Mouse (Mus musculus) liver, embryonic 14.5 days (tissue): Measurements from ENCODE around the gene Inhbe. TPM values are rescaled to one million over a fixed set of nuclear protein-coding genes. Genes with fewer than 3 reads are reported as not detected.

ENCODE experiments used
- ATAC-seq: fragments of 200-750 bp; cut with Nextera tagmentation; 2 replicates; pipeline ENCODE4 v1.8.0; 2017; ENCODE audit warnings: moderate number of reproducible peaks, mild to moderate bottlenecking, moderate library complexity; ENCODE audit not compliant: insufficient read depth
- DNase-seq, 3 experiments: peaks; one replicate each; pipeline ENCODE4 v3.0.0-alpha.2; 2012 to 2013; ENCODE audit warnings: low read depth in 3 of 3, low spot score in 3 of 3
- H3K27ac ChIP-seq: fragments of 300-500 bp; sonication (generic); 2 replicates; pipeline ENCODE4 v1.5.1; 2014; ENCODE audit warnings: moderate library complexity, mild to moderate bottlenecking, control low read depth, inconsistent platforms
- H3K27me3 ChIP-seq: fragments of 300-500 bp; sonication (generic); 2 replicates; pipeline ENCODE4 v1.6.1; 2014; ENCODE audit warnings: mild to moderate bottlenecking, low read length, moderate library complexity; ENCODE audit not compliant: control insufficient read depth, insufficient read depth
- H3K36me3 ChIP-seq: fragments of 300-500 bp; sonication (generic); replicated peaks from 2 replicates; pipeline ENCODE4 v1.6.1; 2014; ENCODE audit warnings: low read depth; ENCODE audit not compliant: control insufficient read depth, insufficient read depth
- H3K4me1 ChIP-seq, 2 experiments: fragments of 200-500 bp in 1 of 2; fragments of 300-500 bp in 1 of 2; sonication (generic) in 1 of 2; replicated peaks; 2 replicates each; pipeline ENCODE4 v1.6.1; 2012 to 2014; ENCODE audit warnings: antibody characterized with exemption in 1 of 2, inconsistent platforms in 1 of 2, low read length in 1 of 2; ENCODE audit not compliant: control insufficient read depth in 2 of 2, insufficient read depth in 2 of 2
- H3K4me2 ChIP-seq: fragments of 300-500 bp; sonication (generic); 2 replicates; pipeline ENCODE4 v1.6.1; 2014; ENCODE audit warnings: low read depth, mild to moderate bottlenecking, control low read depth, moderate library complexity
- H3K4me3 ChIP-seq, 2 experiments: fragments of 200-500 bp in 1 of 2; fragments of 300-500 bp in 1 of 2; sonication (generic) in 1 of 2; 2 replicates each; pipeline ENCODE4 v1.5.1; 2012 to 2014; ENCODE audit warnings: low read depth in 2 of 2, low read length in 2 of 2, mild to moderate bottlenecking in 2 of 2, control low read depth in 1 of 2, inconsistent platforms in 1 of 2, moderate library complexity in 1 of 2; ENCODE audit not compliant: insufficient read depth in 1 of 2
- H3K9ac ChIP-seq: fragments of 300-500 bp; sonication (generic); replicated peaks from 2 replicates; pipeline ENCODE4 v1.6.1; 2014; ENCODE audit warnings: mild to moderate bottlenecking, control low read depth, moderate library complexity
- H3K9me3 ChIP-seq: fragments of 300-500 bp; sonication (generic); 2 replicates; pipeline ENCODE4 v1.6.1; 2016; ENCODE audit warnings: low read length, mixed read lengths; ENCODE audit not compliant: control insufficient read depth
- CTCF ChIP-seq: IDR thresholded peaks from 2 replicates; pipeline ENCODE4 v1.5.1; 2016; ENCODE audit warnings: antibody characterized with exemption, low read depth, control low read depth
- EP300 ChIP-seq: IDR thresholded peaks from 2 replicates; pipeline ENCODE4 v1.6.1; 2016; ENCODE audit warnings: antibody characterized with exemption, low read depth
- WGBS: fragments of 180-500 bp; shearing (Covaris S2); extraction: QIAGEN DNeasy Blood & Tissue Kit; methylation state at CpG from one replicate; pipeline ENCODE4 v1.1.7; 2014; ENCODE audit not compliant: insufficient replicate concordance; 5-methylcytosine and 5-hydroxymethylcytosine counted together
- polyA plus RNA-seq, 2 experiments: library from polyadenylated mRNA; depleted of rRNA in 1 of 2; stranded (reverse) in 1 of 2; unstranded in 1 of 2; fragments of >200 nt; fragmentation: Nextera tagmentation in 1 of 2; extraction: Ambion mirVana in 1 of 2; gene quantifications; 2 replicates each; pipeline versions ENCODE4 v1.2.1 to v1.2.3; 2012 to 2014

Inhbe gene
- polyA plus RNA-seq, 2 experiments = 0.38 to 0.59 TPM

DNA sequence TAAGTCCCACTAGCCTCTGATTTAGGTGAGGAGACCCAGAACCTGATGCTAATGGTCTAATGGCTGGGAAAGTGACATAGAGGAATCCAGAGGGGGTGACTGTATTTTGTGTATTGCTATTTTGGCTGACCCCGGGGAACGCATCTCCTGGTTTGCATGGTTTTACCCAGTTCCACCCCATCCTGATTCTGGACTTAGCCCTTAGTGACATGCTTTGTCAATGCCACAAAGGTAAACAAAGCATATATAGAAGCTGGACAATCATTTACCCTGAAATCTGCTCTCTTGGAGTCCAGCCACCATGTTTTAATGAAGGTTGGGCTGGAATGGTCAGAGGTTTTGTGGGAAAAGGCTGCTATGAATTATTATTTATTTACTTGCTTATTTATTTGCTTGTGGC lies 14.1 kb upstream of the Inhbe start:
- Histone ChIP-seq H3K4me3 (no peak overlapping the region), H3K9me3 (no peaks in the 10 kb centered on the region), H3K36me3 (no peaks in the 10 kb centered on the region), H3K27ac (no peak overlapping the region), H3K4me1 (peaks cover 0 to 12% of the 10 kb centered on the region in 2 experiments; a peak in 2 of 4 replicates), H3K27me3 (no peaks in the 10 kb centered on the region), H3K4me2 (peak overlapping the region; percentile 20; the same call in 1 of the 2 replicates), H3K9ac (no peak overlapping the region)
- DNase-seq = no peak
- no peak for TF ChIP-seq CTCF
- no peak for TF ChIP-seq EP300
- 80% methylated on average over 2 of the region's 2 CpGs for WGBS
- ATAC-seq = peak; percentile 57

DNA sequence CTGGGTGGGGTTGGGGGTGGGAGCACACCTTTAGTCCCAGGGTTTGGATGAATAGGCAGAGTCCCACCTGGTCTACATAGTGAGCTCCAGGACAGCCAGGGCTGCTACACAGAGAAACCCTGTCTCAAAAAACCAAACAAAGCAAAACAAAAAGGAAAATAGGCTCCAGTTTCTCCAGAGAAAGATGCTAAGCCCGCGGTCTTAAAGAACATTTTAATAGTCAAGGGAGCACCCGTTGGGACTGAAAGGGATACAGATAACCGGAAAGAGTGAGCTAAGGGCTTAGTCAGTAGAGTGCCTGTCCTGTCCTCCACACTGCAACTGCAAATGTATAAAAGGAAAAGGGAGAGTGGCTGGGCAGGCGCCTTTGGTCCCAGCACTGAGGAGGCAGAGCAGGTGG lies 12.9 kb upstream of the Inhbe start:
- Histone ChIP-seq H3K4me2 (no peak overlapping the region), H3K9me3 (no peaks in the 10 kb centered on the region), H3K9ac (no peak overlapping the region), H3K27me3 (no peaks in the 10 kb centered on the region), H3K4me1 (peaks cover 0 to 12% of the 10 kb centered on the region in 2 experiments; a peak in 2 of 4 replicates), H3K4me3 (no peak overlapping the region), H3K27ac (no peak overlapping the region), H3K36me3 (no peaks in the 10 kb centered on the region)
- no peak for DNase-seq
- TF ChIP-seq EP300 = no peak
- TF ChIP-seq CTCF = no peak
- no peak for ATAC-seq
- WGBS = 69% methylated on average over 5 of the region's 5 CpGs

DNA sequence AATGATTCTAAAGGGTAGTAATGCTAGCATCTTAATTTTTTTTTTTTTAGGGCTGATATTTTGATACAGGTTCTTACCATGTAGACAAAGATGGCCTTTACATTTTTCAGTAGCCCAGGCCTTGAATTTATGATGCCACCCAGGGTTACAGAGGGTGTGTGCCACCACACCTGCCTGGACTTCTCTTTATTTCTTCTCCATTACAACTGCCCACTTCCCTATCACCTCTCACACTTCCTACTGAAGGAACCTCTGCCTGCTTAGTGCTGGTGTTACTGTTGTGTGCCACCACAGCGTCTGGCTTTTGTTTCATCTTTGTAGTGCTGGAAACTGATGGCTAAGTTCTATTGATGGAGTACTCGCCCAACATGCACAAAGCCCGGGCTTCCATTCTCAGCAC lies 6.5 kb upstream of the Inhbe start:
- H3K9ac ChIP-seq = no peak overlapping the region
- TF ChIP-seq CTCF (no peak), EP300 (no peak)
- ATAC-seq = no peak

GRCm38 (mm10) chr10:127355336-127355735 lies 1.1 kb upstream of the Inhbe start:
- Histone ChIP-seq H3K27me3 (no peaks in the 10 kb centered on the region; the same call in 1 of the 2 replicates), H3K4me2 (no peak overlapping the region), H3K4me3 (no peak overlapping the region), H3K4me1 (no peaks in the 10 kb centered on the region; a peak in 1 of 4 replicates), H3K36me3 (no peaks in the 10 kb centered on the region), H3K27ac (no peak overlapping the region), H3K9ac (no peak overlapping the region), H3K9me3 (no peaks in the 10 kb centered on the region)
- ATAC-seq (peak; percentile 42; the same call in 1 of the 2 replicates), DNase-seq (no peak)
- TF ChIP-seq EP300 (no peak), CTCF (no peak)
- 66% methylated on average over 10 of the region's 10 CpGs for WGBS

More for the DNA sequence above, 6.5 kb upstream of the Inhbe start:
- no peak for DNase-seq
- H3K4me1 ChIP-seq = no peaks in the 10 kb centered on the region
- 49% methylated on average over 3 of the region's 3 CpGs for WGBS
- H3K4me2 ChIP-seq = no peak overlapping the region
- H3K27me3 ChIP-seq = no peaks in the 10 kb centered on the region
- no peaks in the 10 kb centered on the region for H3K9me3 ChIP-seq
- no peaks in the 10 kb centered on the region for H3K36me3 ChIP-seq
- no peak overlapping the region for H3K4me3 ChIP-seq
- H3K27ac ChIP-seq = no peak overlapping the region

DNA sequence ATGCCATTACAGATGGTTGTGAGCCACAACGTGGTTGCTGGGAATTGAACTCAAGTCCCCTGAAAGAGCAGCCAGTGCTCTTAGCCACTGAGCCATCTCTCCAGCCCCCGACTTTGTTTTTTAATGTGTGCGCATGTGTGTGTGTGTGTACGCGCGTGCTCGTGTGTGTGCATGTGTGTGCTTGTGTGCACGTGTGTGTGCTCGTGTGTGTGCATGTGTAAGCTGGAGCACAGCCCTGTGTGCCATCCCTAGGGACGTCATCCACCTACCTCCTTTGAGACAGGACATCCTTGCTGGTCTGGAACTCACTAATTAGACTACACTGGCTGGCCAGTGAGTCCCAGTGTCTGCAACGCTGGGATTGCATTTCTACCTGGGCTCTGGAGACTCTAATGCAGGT lies 1.4 kb downstream of the Inhbe start:
- H3K27ac ChIP-seq = no peak overlapping the region
- ATAC-seq = no peak
- no peak for TF ChIP-seq CTCF
- no peak for TF ChIP-seq EP300
- no peak overlapping the region for H3K9ac ChIP-seq
- no peaks in the 10 kb centered on the region for H3K9me3 ChIP-seq
- DNase-seq = no peak
- H3K4me1 ChIP-seq = no peaks in the 10 kb centered on the region; a peak in 1 of 4 replicates
- H3K36me3 ChIP-seq = no peaks in the 10 kb centered on the region
- H3K4me2 ChIP-seq = no peak overlapping the region
- no peak overlapping the region for H3K4me3 ChIP-seq
- WGBS = 77% methylated on average over 11 of the region's 11 CpGs
- H3K27me3 ChIP-seq = no peaks in the 10 kb centered on the region; the same call in 1 of the 2 replicates
